Mouse (Mus musculus): Measurements from ENCODE around the gene Gapdhs.

GRCm38 (mm10) chr7:30717006-30717715, 26.3 kb downstream of the Gapdhs start:
- TF ChIP-seq POLR2A (IDR thresholded peaks at IDR 0.05; ENCODE audit: extremely low read depth, insufficient read depth, low read length), result no peak
- TF ChIP-seq CTCF (IDR thresholded peaks at IDR 0.05; ENCODE audit: extremely low read depth, insufficient read depth, low read length), result no peak

Measured in cortical plate, adult 2 months (tissue).